Mouse (Mus musculus): ENCODE results near the gene Fam234b.

DNA sequence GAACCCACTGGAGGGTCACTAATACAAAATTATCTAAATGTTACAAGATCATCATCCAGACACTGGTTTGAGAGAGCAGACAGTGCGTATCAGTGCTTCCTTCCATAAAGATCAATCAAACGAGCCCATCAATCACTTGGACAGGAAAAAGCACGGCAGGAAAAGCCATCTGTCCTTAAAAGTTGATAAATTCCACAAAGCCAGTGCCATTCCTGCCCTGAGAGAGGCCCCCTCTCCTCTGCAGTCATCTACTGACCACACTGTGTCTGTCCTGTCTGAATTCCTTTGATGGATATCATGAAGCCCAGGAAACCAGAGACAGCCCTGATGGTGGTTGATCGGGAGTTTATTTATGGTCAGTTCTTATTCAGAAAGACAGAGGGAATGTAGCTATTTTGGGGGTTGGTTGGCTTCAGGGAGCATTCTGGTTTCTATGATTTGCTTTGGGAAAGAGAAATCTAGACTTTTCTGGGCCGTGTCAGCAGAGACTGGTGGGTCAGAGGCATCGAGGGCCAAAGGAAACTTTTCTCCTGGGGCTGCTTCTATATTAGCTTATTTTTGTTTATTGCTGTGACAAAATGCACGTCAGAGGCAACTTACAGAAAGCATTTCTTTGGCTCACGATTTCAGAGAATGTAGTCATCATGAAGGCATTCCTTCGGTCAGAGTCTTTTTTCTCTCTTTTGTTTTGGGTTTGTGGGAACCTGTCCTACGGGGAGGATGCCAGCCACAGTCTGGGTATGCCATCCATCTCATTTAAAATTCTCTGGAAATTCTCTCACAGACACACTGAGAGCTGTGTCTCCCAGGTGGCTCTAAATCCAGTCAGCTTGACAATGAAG, 10.5 kb upstream of the Fam234b start:
- TF ChIP-seq USF1 (IDR thresholded peaks at IDR 0.05; ENCODE audit: low read depth) (peak; percentile 69), TCF12 (IDR thresholded peaks at IDR 0.05; ENCODE audit: insufficient read depth, poor library complexity, severe bottlenecking) (no peak), POLR2A (IDR thresholded peaks at IDR 0.05; ENCODE audit: insufficient read length, low read depth) (no peak), MAX (IDR thresholded peaks at IDR 0.05; ENCODE audit: low read depth) (no peak)

All from myocyte (in vitro differentiated cells).